Mouse (Mus musculus): ENCODE measurements at regions not wholly inside any gene's neighbourhood (a gene's known extent, or its start where the extent isn't known, plus 50 kb on each side); places are given as distances from the start of the nearest gene placed in this dataset.

- DNase-seq (ENCODE audit: low spot score in 2 of 2): no peak
- intact Hi-C loops (cut with DNase I): no loop called here
These were observed 91.3 kb upstream of the Dcbld2 start for GRCm38 (mm10) chr16:58316889-58317455.

GRCm38 (mm10) chr16:58331087-58331486, 77.2 kb upstream of the Dcbld2 start:
- intact Hi-C loops (cut with DNase I): no loop called here

GRCm38 (mm10) chr16:58343921-58344320, 64.3 kb upstream of the Dcbld2 start:
- intact Hi-C loops (cut with DNase I): no loop called here
- DNase-seq (ENCODE audit: low spot score in 2 of 2): no peak

More at GRCm38 (mm10) chr16:58331087-58331486, 77.2 kb upstream of the Dcbld2 start:
- DNase-seq (ENCODE audit: low spot score in 2 of 2): no peak

GRCm38 (mm10) chr16:58349354-58349753, 58.9 kb upstream of the Dcbld2 start:
- DNase-seq (ENCODE audit: low spot score in 2 of 2): no peak
- intact Hi-C loops (cut with DNase I): no loop called here

GRCm38 (mm10) chr16:58349802-58350201, 58.4 kb upstream of the Dcbld2 start:
- no peak for DNase-seq (ENCODE audit: low spot score in 2 of 2)
- intact Hi-C loops (cut with DNase I): no loop called here

GRCm38 (mm10) chr16:58352156-58352555, 56.1 kb upstream of the Dcbld2 start:
- intact Hi-C loops (cut with DNase I): no loop called here

GRCm38 (mm10) chr16:58354551-58354950, 53.7 kb upstream of the Dcbld2 start:
- no peak for DNase-seq (ENCODE audit: low spot score in 2 of 2)
- intact Hi-C loops (cut with DNase I): no loop called here

More at GRCm38 (mm10) chr16:58352156-58352555, 56.1 kb upstream of the Dcbld2 start:
- DNase-seq (ENCODE audit: low spot score in 2 of 2): no peak
